Mouse (Mus musculus) MEL (cell line): ENCODE measurements around the gene Mboat1. TPM values are rescaled to one million over a fixed set of nuclear protein-coding genes. Genes with fewer than 3 reads are reported as not detected.

Experiments
- DNase-seq: peaks from one replicate; pipeline ENCODE4 v3.0.0; 2011; ENCODE audit warnings: low read depth, low spot score
- H3K27ac ChIP-seq: 2 replicates; pipeline ENCODE4 v1.5.1; 2012; ENCODE audit warnings: low read depth, mild to moderate bottlenecking, control low read depth, low read length, moderate library complexity; ENCODE audit not compliant: control insufficient read depth
- H3K27me3 ChIP-seq, 2 experiments: fragments of 150-350 bp in 1 of 2; sonication (generic) in 1 of 2; 2 replicates each; pipeline ENCODE4 v1.6.1; 2012; ENCODE audit warnings: low read length in 2 of 2, mild to moderate bottlenecking in 2 of 2, improper control_type of control experiment in 1 of 2, moderate library complexity in 1 of 2; ENCODE audit not compliant: insufficient read depth in 2 of 2, control insufficient read depth in 1 of 2
- H3K36me3 ChIP-seq, 2 experiments: 2 replicates each; pipeline ENCODE4 v1.6.1; 2012 to 2014; ENCODE audit warnings: low read length in 2 of 2, improper control_type of control experiment in 1 of 2, inconsistent platforms in 1 of 2, mild to moderate bottlenecking in 1 of 2; ENCODE audit not compliant: insufficient read depth in 2 of 2, control insufficient read depth in 1 of 2
- H3K4me1 ChIP-seq, 2 experiments: fragments of 150-350 bp in 1 of 2; sonication (generic) in 1 of 2; 2 replicates each; pipeline ENCODE4 v1.6.1; 2012; ENCODE audit warnings: low read length in 2 of 2, improper control_type of control experiment in 1 of 2, mild to moderate bottlenecking in 1 of 2; ENCODE audit not compliant: insufficient read depth in 2 of 2, control insufficient read depth in 1 of 2
- H3K4me3 ChIP-seq, 2 experiments: fragments of 150-350 bp in 1 of 2; sonication (generic) in 1 of 2; 2 replicates each; pipeline ENCODE4 v1.5.1; 2012; ENCODE audit warnings: low read depth in 2 of 2, low read length in 2 of 2, mild to moderate bottlenecking in 2 of 2, moderate library complexity in 2 of 2, control low read depth in 1 of 2, improper control_type of control experiment in 1 of 2; ENCODE audit not compliant: control insufficient read depth in 1 of 2, insufficient read depth in 1 of 2
- H3K79me2 ChIP-seq: 2 replicates; pipeline ENCODE4 v1.6.1; 2012; ENCODE audit warnings: mild to moderate bottlenecking, low read length, moderate library complexity; ENCODE audit not compliant: control insufficient read depth, poor library complexity, insufficient read depth
- H3K9ac ChIP-seq: 2 replicates; pipeline ENCODE4 v1.6.1; 2012; ENCODE audit warnings: low read depth, mild to moderate bottlenecking, control low read depth, low read length, moderate library complexity; ENCODE audit not compliant: control insufficient read depth, poor library complexity, severe bottlenecking
- H3K9me3 ChIP-seq: fragments of 150-350 bp; sonication (generic); replicated peaks from 2 replicates; pipeline ENCODE4 v1.6.1; 2012; ENCODE audit warnings: mild to moderate bottlenecking, low read length, improper control_type of control experiment, moderate library complexity; ENCODE audit not compliant: insufficient read depth
- CHD1 ChIP-seq: IDR thresholded peaks from 2 replicates; pipeline ENCODE4 v1.6.1; 2012; ENCODE audit warnings: low read depth, mild to moderate bottlenecking, inconsistent platforms, low read length, improper control_type of control experiment
- CTCF ChIP-seq, 3 experiments: IDR thresholded peaks in 2 of 3; conservative IDR thresholded peaks in 1 of 3; 2 replicates each; pipeline ENCODE4 v1.5.1; 2011 to 2012; ENCODE audit warnings: low read length in 3 of 3, low read depth in 2 of 3, mild to moderate bottlenecking in 2 of 3, improper control_type of control experiment in 1 of 3, inconsistent platforms in 1 of 3, mixed read lengths in 1 of 3, moderate library complexity in 1 of 3; ENCODE audit not compliant: control insufficient read depth in 1 of 3, insufficient read depth in 1 of 3, poor library complexity in 1 of 3, severe bottlenecking in 1 of 3
- ELF1 ChIP-seq: IDR thresholded peaks from 2 replicates; pipeline ENCODE4 v1.6.1; 2014; ENCODE audit warnings: low read depth, mild to moderate bottlenecking, inconsistent platforms, low read length, improper control_type of control experiment, moderate library complexity
- EP300 ChIP-seq, 2 experiments: IDR thresholded peaks; 2 replicates each; pipeline ENCODE4 v1.6.1; 2011; ENCODE audit warnings: improper control_type of control experiment in 2 of 2, low read length in 2 of 2, low read depth in 1 of 2, mild to moderate bottlenecking in 1 of 2
- ETS1 ChIP-seq: IDR thresholded peaks from 2 replicates; pipeline ENCODE4 v1.6.1; 2012; ENCODE audit warnings: low read depth, mild to moderate bottlenecking, inconsistent platforms, low read length, improper control_type of control experiment, moderate library complexity
- GABPA ChIP-seq: IDR thresholded peaks from 2 replicates; pipeline ENCODE4 v1.6.1; 2012; ENCODE audit warnings: low read depth, mild to moderate bottlenecking, inconsistent platforms, low read length, improper control_type of control experiment, moderate library complexity
- GATA1 ChIP-seq: IDR thresholded peaks from 2 replicates; pipeline ENCODE4 v1.6.1; 2011; ENCODE audit warnings: low read depth, low read length, improper control_type of control experiment
- KAT2A ChIP-seq: conservative IDR thresholded peaks from 2 replicates; pipeline ENCODE4 v1.6.1; 2012; ENCODE audit warnings: low read depth, low read length, improper control_type of control experiment, inconsistent platforms
- MAFK ChIP-seq: IDR thresholded peaks from 2 replicates; pipeline ENCODE4 v1.6.1; 2011; ENCODE audit warnings: low read depth, mild to moderate bottlenecking, low read length, improper control_type of control experiment, borderline replicate concordance
- MAZ ChIP-seq: IDR thresholded peaks from 2 replicates; pipeline ENCODE4 v1.6.1; 2012; ENCODE audit warnings: low read depth, mild to moderate bottlenecking, inconsistent platforms, low read length, improper control_type of control experiment
- MXI1 ChIP-seq: IDR thresholded peaks from 2 replicates; pipeline ENCODE4 v1.6.1; 2011; ENCODE audit warnings: mild to moderate bottlenecking, low read depth, low read length, improper control_type of control experiment
- MYC ChIP-seq: IDR thresholded peaks from 2 replicates; pipeline ENCODE4 v1.6.1; 2011; ENCODE audit warnings: low read depth, mild to moderate bottlenecking, low read length, improper control_type of control experiment, moderate library complexity
- NELFE ChIP-seq: IDR thresholded peaks from 2 replicates; pipeline ENCODE4 v1.6.1; 2011; ENCODE audit warnings: low read depth, low read length, improper control_type of control experiment
- NRF1 ChIP-seq: IDR thresholded peaks from 2 replicates; pipeline ENCODE4 v1.6.1; 2014; ENCODE audit warnings: low read depth, mild to moderate bottlenecking, inconsistent platforms, low read length, improper control_type of control experiment, moderate library complexity; ENCODE audit not compliant: poor library complexity, insufficient read depth, severe bottlenecking
- POLR2AphosphoS2 ChIP-seq: IDR thresholded peaks from 2 replicates; pipeline ENCODE4 v1.6.1; 2011; ENCODE audit warnings: low read length, improper control_type of control experiment
- POLR2AphosphoS5 ChIP-seq: IDR thresholded peaks from 2 replicates; pipeline ENCODE4 v1.6.1; 2012; ENCODE audit warnings: low read depth, borderline replicate concordance, mild to moderate bottlenecking, inconsistent platforms, low read length, moderate library complexity, mixed read lengths
- TAL1 ChIP-seq: IDR thresholded peaks from 2 replicates; pipeline ENCODE4 v1.6.1; 2012; ENCODE audit warnings: mild to moderate bottlenecking, inconsistent platforms, low read length, moderate library complexity, mixed read lengths
- TBP ChIP-seq: IDR thresholded peaks from 2 replicates; pipeline ENCODE4 v1.8.0; 2011; ENCODE audit warnings: low read depth, low read length, improper control_type of control experiment
- USF1 ChIP-seq: IDR thresholded peaks from 2 replicates; pipeline ENCODE4 v1.6.1; 2014; ENCODE audit warnings: low read depth, mild to moderate bottlenecking, inconsistent platforms, low read length, improper control_type of control experiment, moderate library complexity
- polyA plus RNA-seq, 2 experiments: library from polyadenylated mRNA; stranded (reverse) in 1 of 2; unstranded in 1 of 2; fragments of >175 nt in 1 of 2; fragments of >200 nt in 1 of 2; gene quantifications; 2 replicates each; pipeline versions ENCODE4 v1.2.1 to v1.2.4; 2012; ENCODE audit warnings: low replicate concordance in 2 of 2, low read depth in 1 of 2; ENCODE audit not compliant: insufficient read length in 2 of 2, insufficient read depth in 1 of 2, missing spikeins in 1 of 2
- total RNA-seq: library from RNA; depleted of rRNA; stranded (reverse); fragments of 300-350 nt; gene quantifications from 2 replicates; pipeline ENCODE4 v1.2.3, GENCODE M21; 2012

Mboat1 gene
- total and polyA plus RNA-seq, 3 experiments = 19.8 to 21.9 TPM; not detected in 1

- Histone ChIP-seq H3K4me1 (peaks cover 5 to 13% of the 10 kb centered on the region in 2 experiments), H3K4me3 (no peak overlapping the region), H3K79me2 (no peaks in the 10 kb centered on the region), H3K9me3 (no peaks in the 10 kb centered on the region), H3K27ac (no peak overlapping the region), H3K27me3 (no peaks in the 10 kb centered on the region), H3K9ac (no peak overlapping the region), H3K36me3 (peaks cover 0 to 17% of the 10 kb centered on the region in 2 experiments; a peak in 2 of 4 replicates)
- TF ChIP-seq USF1 = no peak
- no peak for TF ChIP-seq EP300 (IDR thresholded peaks at IDR 0.05; ENCODE audit: low read depth in 1 of 2, low read length in 2 of 2)
- no peak for TF ChIP-seq MAZ
- no peak for TF ChIP-seq MYC
- TF ChIP-seq GABPA = no peak
- TF ChIP-seq ELF1 = no peak
- no peak for TF ChIP-seq NRF1
- TF ChIP-seq CHD1 = no peak
- no peak for TF ChIP-seq CTCF (IDR thresholded peaks at IDR 0.05 in 2 of 3, conservative IDR thresholded peaks at IDR 0.05 in 1 of 3; ENCODE audit: control insufficient read depth in 1 of 3, insufficient read depth in 1 of 3, low read depth in 2 of 3, low read length in 3 of 3, poor library complexity in 1 of 3, severe bottlenecking in 1 of 3)
- no peak for DNase-seq
These were observed 27.2 kb downstream of the Mboat1 start for GRCm38 (mm10) chr13:30163521-30163920.

GRCm38 (mm10) chr13:30166138-30167090, 30.1 kb downstream of the Mboat1 start:
- TF ChIP-seq ETS1 = 0 out of 2 replicates have a peak, but pooled peaks have one; percentile 23
- TF ChIP-seq NELFE = no peak
- TF ChIP-seq TBP = no peak
- TF ChIP-seq POLR2AphosphoS2 = no peak
- no peak for TF ChIP-seq POLR2AphosphoS5
- no peak for TF ChIP-seq MAFK
- TF ChIP-seq MXI1 = peak; percentile 75
- TF ChIP-seq GATA1 = peak; percentile 33; the same call in 1 of the 2 replicates
- no peak for TF ChIP-seq KAT2A
- no peak for TF ChIP-seq TAL1
- TF ChIP-seq, all 39 proteins: peak for 3
- Histone ChIP-seq H3K27ac (peak overlapping the region; percentile 41), H3K79me2 (no peaks in the 10 kb centered on the region), H3K27me3 (no peaks in the 10 kb centered on the region), H3K36me3 (peaks cover 0 to 17% of the 10 kb centered on the region in 2 experiments; a peak in 2 of 4 replicates), H3K4me3 (no peak overlapping the region; a peak in 1 of 4 replicates), H3K9me3 (no peaks in the 10 kb centered on the region), H3K4me1 (peaks cover 5 to 13% of the 10 kb centered on the region in 2 experiments), H3K9ac (no peak overlapping the region)
- DNase-seq = peak; percentile 54
